Mouse (Mus musculus): ENCODE data around the gene Ptch1.
A peak's percentile ranks its signal among the peaks of the same experiment; 100 is the strongest.

Ptch1 gene

GRCm38 (mm10) chr13:63499489-63499888 lies 73.9 kb downstream of the Ptch1 start:
- DNase-seq (ENCODE audit: low read depth, low spot score): no peak

GRCm38 (mm10) chr13:63496646-63497582 lies 76.5 kb downstream of the Ptch1 start, which contains the start of gene Fancc:
Fancc (minus strand) TSS chr13:63497278.
- DNase-seq (ENCODE audit: low read depth, low spot score): peak; percentile 39

- DNase-seq (ENCODE audit: low read depth, low spot score): no peak
These were observed 85.7 kb downstream of the Ptch1 start for GRCm38 (mm10) chr13:63487707-63488042.

GRCm38 (mm10) chr13:63486791-63487706 lies 86.3 kb downstream of the Ptch1 start:
- DNase-seq (ENCODE audit: low read depth, low spot score): no peak

- DNase-seq (ENCODE audit: low read depth, low spot score): no peak
These were observed 98.0 kb downstream of the Ptch1 start for GRCm38 (mm10) chr13:63475356-63475755.

Data from WW6 (cell line).